Comparison of ENCODE assay signal across 8 mouse cellular contexts in the genomic region with DNA sequence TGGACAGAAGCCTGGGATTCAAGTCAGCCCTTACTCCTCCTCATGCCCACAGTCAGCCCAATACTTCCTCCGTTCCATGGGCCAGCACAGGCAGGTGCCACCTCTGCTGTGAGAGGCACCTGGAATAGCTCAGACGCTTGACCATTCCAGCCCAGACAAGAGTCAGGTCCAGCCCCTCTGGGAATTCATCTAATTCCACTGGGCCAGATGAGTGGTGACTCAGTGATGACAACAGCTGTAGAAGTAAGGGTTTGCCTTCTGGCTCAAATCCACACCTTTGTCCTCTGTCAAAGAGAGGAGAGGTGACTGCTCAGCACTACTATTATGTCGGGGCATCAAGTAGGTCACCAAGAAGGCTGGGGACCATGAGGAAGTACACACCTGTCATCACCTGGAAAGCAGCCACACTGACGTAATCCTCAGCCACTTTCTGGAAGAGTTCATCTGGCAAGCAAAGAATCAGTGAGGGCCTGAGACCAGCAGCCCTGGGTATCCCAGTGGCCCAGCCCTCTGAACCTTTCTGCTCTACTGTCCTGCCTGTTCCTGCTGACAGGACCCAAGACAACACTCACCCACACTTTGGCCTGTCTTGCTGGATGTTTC. TPM values are rescaled to one million over a fixed set of nuclear protein-coding genes. Genes with fewer than 3 reads are reported as not detected.
A peak's percentile ranks its signal among the peaks of the same experiment; 100 is the strongest.
DNase-seq lines count a peak whose midpoint lies in the region; ATAC-seq and TF ChIP-seq lines count a peak whose summit lies in the region.

A gene (plus strand): TSS at position 570 of the 603 bp plus-strand sequence.

- intact Hi-C loops in left cerebral cortex, postnatal 4 days (cut with DNase I) = no loop called here

- H3K4me1 ChIP-seq in cerebellum, adult 2 months (ENCODE audit: control insufficient read depth, insufficient read depth, low read length) = peaks cover 12% of the 10 kb centered on the region; the same call in 1 of the 2 replicates
- peaks cover 0 to 15% of the 10 kb centered on the region in 2 experiments; a peak in 2 of 4 replicates for H3K4me1 ChIP-seq in MEL (ENCODE audit: control insufficient read depth in 1 of 2, insufficient read depth in 2 of 2, low read length in 2 of 2)
- peaks cover 24% of the 10 kb centered on the region for H3K4me1 ChIP-seq in heart, embryonic 16.5 days (ENCODE audit: control insufficient read depth, insufficient read depth, low read length)

- H3K79me2 ChIP-seq in MEL (ENCODE audit: control insufficient read depth, insufficient read depth, low read length, poor library complexity) (peaks cover 32% of the 10 kb centered on the region), myocyte (ENCODE audit: control insufficient read depth, insufficient read depth) (peaks cover 44% of the 10 kb centered on the region)

- no peak for TF ChIP-seq POLR2A in cerebellum, adult 2 months (IDR thresholded peaks at IDR 0.05; ENCODE audit: borderline replicate concordance, insufficient read depth, low read length)
- TF ChIP-seq POLR2A in MEL (IDR thresholded peaks at IDR 0.05; ENCODE audit: control insufficient read depth in 1 of 2, insufficient read depth in 1 of 2, low read depth in 1 of 2, low read length in 2 of 2, poor library complexity in 1 of 2) (no peak), myocyte (IDR thresholded peaks at IDR 0.05; ENCODE audit: insufficient read length, low read depth) (no peak)

- H3K27me3 ChIP-seq in cerebellum, adult 2 months (ENCODE audit: control insufficient read depth, insufficient read depth, low read length) = no peaks in the 10 kb centered on the region
- H3K27me3 ChIP-seq in MEL (ENCODE audit: control insufficient read depth in 1 of 2, insufficient read depth in 2 of 2, low read length in 2 of 2) (no peaks in the 10 kb centered on the region), myocyte (ENCODE audit: control insufficient read depth, insufficient read depth, insufficient read length) (no peaks in the 10 kb centered on the region)
- no peaks in the 10 kb centered on the region for H3K27me3 ChIP-seq in heart, embryonic 16.5 days (ENCODE audit: control insufficient read depth, insufficient read depth, low read length)

- peak in 1 of 2 experiments; percentile 54 for DNase-seq in cerebellum, adult 2 months
- no peak for DNase-seq in MEL (ENCODE audit: low read depth, low spot score)
- DNase-seq in left cerebral cortex, postnatal 4 days = no peak
- DNase-seq in embryo, embryonic 10 days (ENCODE audit: low spot score) = no peak

- peak within 1 kb of the TSS; percentile 86 for H3ac ChIP-seq in myocyte (ENCODE audit: control insufficient read depth, insufficient read length)

- ATAC-seq in cerebellum, adult (ENCODE audit: insufficient number of reproducible peaks, low FRiP score, low TSS enrichment) = no peak
- no peak for ATAC-seq in erythroblast, adult 5-6 weeks (replicated peaks; ENCODE audit: low FRiP score, poor library complexity, severe bottlenecking)
- no peak for ATAC-seq in heart, embryonic 16.5 days (replicated peaks; ENCODE audit: extremely low read depth, insufficient read depth, low FRiP score)

- TF ChIP-seq RAD21 in MEL (IDR thresholded peaks at IDR 0.05; ENCODE audit: low read depth, low read length) = no peak

- TF ChIP-seq EP300 in MEL (IDR thresholded peaks at IDR 0.05; ENCODE audit: low read depth in 1 of 2, low read length in 2 of 2) = no peak

- peak within 1 kb of the TSS; percentile 70; the same call in 1 of the 2 replicates for H3K27ac ChIP-seq in cerebellum, adult 2 months (ENCODE audit: insufficient read depth, low read length)
- peak within 1 kb of the TSS; percentile 29 for H3K27ac ChIP-seq in MEL (ENCODE audit: control insufficient read depth, low read depth, low read length)
- H3K27ac ChIP-seq in heart, embryonic 16.5 days (ENCODE audit: low read length) = no peak within 1 kb of the TSS

- peak within 1 kb of the TSS; percentile 79 for H3K4me2 ChIP-seq in heart, embryonic 16.5 days (ENCODE audit: low read depth, low read length)
- H3K4me2 ChIP-seq in myocyte (ENCODE audit: low read depth) = peak within 1 kb of the TSS; percentile 91

- H3K9me3 ChIP-seq in MEL (replicated peaks; ENCODE audit: insufficient read depth, low read length) = no peaks in the 10 kb centered on the region
- H3K9me3 ChIP-seq in heart, embryonic 16.5 days (replicated peaks; ENCODE audit: control insufficient read depth, low read length) = no peaks in the 10 kb centered on the region

- peak within 1 kb of the TSS; percentile 96 for H3K9ac ChIP-seq in MEL (ENCODE audit: control insufficient read depth, low read depth, low read length, poor library complexity, severe bottlenecking)
- peak within 1 kb of the TSS; percentile 88 for H3K9ac ChIP-seq in heart, embryonic 16.5 days (ENCODE audit: low read length)

- peak within 1 kb of the TSS; percentile 68 for H3K4me3 ChIP-seq in cerebellum, adult 2 months (replicated peaks; ENCODE audit: insufficient read depth, low read depth, low read length)
- peak within 1 kb of the TSS; percentile 86 to 95 for H3K4me3 ChIP-seq in MEL (ENCODE audit: control insufficient read depth in 1 of 2, insufficient read depth in 1 of 2, low read depth in 2 of 2, low read length in 2 of 2)
- peak within 1 kb of the TSS; percentile 76 for H3K4me3 ChIP-seq in heart, embryonic 16.5 days (ENCODE audit: low read length)
- peak within 1 kb of the TSS; percentile 91 for H3K4me3 ChIP-seq in myocyte

- H3K36me3 ChIP-seq in MEL (ENCODE audit: control insufficient read depth in 1 of 2, insufficient read depth in 2 of 2, low read length in 2 of 2) (peaks cover 4 to 11% of the 10 kb centered on the region in 2 experiments; a peak in 3 of 4 replicates), myocyte (ENCODE audit: control insufficient read depth, insufficient read depth) (peaks cover 21% of the 10 kb centered on the region)
- H3K36me3 ChIP-seq in heart, embryonic 16.5 days (ENCODE audit: control insufficient read depth, insufficient read depth) = peaks cover 27% of the 10 kb centered on the region

- 20% methylated on average over 4 of the region's 4 CpGs for WGBS in cerebellum, adult 2 months
- WGBS in heart, embryonic 16.5 days = 52% methylated on average over 4 of the region's 4 CpGs

- TF ChIP-seq CTCF in cerebellum, adult 2 months (IDR thresholded peaks at IDR 0.05; ENCODE audit: borderline replicate concordance, insufficient read depth, low read depth, low read length) = no peak
- no peak for TF ChIP-seq CTCF in MEL (IDR thresholded peaks at IDR 0.05 in 2 of 3, conservative IDR thresholded peaks at IDR 0.05 in 1 of 3; ENCODE audit: control insufficient read depth in 1 of 3, insufficient read depth in 1 of 3, low read depth in 2 of 3, low read length in 3 of 3, poor library complexity in 1 of 3, severe bottlenecking in 1 of 3)

TF ChIP-seq in MEL, 35 proteins besides CTCF, POLR2A, EP300 and RAD21:
- TF ChIP-seq UBTF (IDR thresholded peaks at IDR 0.05; ENCODE audit: borderline replicate concordance, insufficient read depth, low read depth, low read length) = no peak
- no peak for TF ChIP-seq TCF12 (IDR thresholded peaks at IDR 0.05; ENCODE audit: low read depth, low read length)
- no peak for TF ChIP-seq ZC3H11A (IDR thresholded peaks at IDR 0.05; ENCODE audit: low read depth, low read length)
- no peak for TF ChIP-seq GABPA (IDR thresholded peaks at IDR 0.05; ENCODE audit: low read depth, low read length)
- no peak for TF ChIP-seq CHD2 (IDR thresholded peaks at IDR 0.05; ENCODE audit: low read length)
- no peak for TF ChIP-seq TAL1 (IDR thresholded peaks at IDR 0.05; ENCODE audit: low read length)
- TF ChIP-seq BHLHE40 (IDR thresholded peaks at IDR 0.05; ENCODE audit: borderline replicate concordance, low read depth, low read length) = no peak
- no peak for TF ChIP-seq MEF2A (IDR thresholded peaks at IDR 0.05; ENCODE audit: extremely low read depth, insufficient replicate concordance, low read depth, low read length, poor library complexity, severe bottlenecking)
- no peak for TF ChIP-seq ZKSCAN1 (IDR thresholded peaks at IDR 0.05; ENCODE audit: low read depth, low read length)
- TF ChIP-seq NRF1 (IDR thresholded peaks at IDR 0.05; ENCODE audit: insufficient read depth, low read depth, low read length, poor library complexity, severe bottlenecking) = no peak
- no peak for TF ChIP-seq RCOR1 (IDR thresholded peaks at IDR 0.05; ENCODE audit: low read depth, low read length)

TF ChIP-seq in myocyte, 11 proteins besides CTCF, POLR2A, EP300 and RAD21:
- no peak for TF ChIP-seq REST (IDR thresholded peaks at IDR 0.05; ENCODE audit: insufficient read depth, insufficient read length)
- peak in 1 of 3 experiments; percentile 15 for TF ChIP-seq MYOD1 (IDR thresholded peaks at IDR 0.05; ENCODE audit: control insufficient read depth in 1 of 3, insufficient read length in 2 of 3, low read depth in 2 of 3)
- TF ChIP-seq POLR2AphosphoS2 (IDR thresholded peaks at IDR 0.05; ENCODE audit: insufficient read length, low read depth) = peak; percentile 29

RNA-seq across cellular contexts. Expression of the gene that starts here (rescaled TPM):
- polyA plus RNA-seq in cerebellum, adult 2 months (2012; rRNA removed) = 186 and 191 TPM in 2 replicates
- 203 and 263 TPM in 2 replicates for total RNA-seq in MEL (2012; rRNA removed)
- polyA plus RNA-seq in MEL (2012; ENCODE audit: insufficient read depth in 1 of 2, insufficient read length in 2 of 2, low read depth in 1 of 2, low replicate concordance in 2 of 2, missing spikeins in 1 of 2) (100 to 1,000 TPM in 1 of 2 experiments, not detected in 1; 630 TPM), myocyte (2012; fragmentation: generic; extraction: Trizol) (365 TPM)
- total RNA-seq in erythroblast, adult 5-6 weeks (2015; ENCODE audit: low replicate concordance) = 130 and 134 TPM in 2 replicates
- 36.8 and 38.1 TPM in 2 replicates for total RNA-seq in erythroblast, adult 5-6 weeks (2017; ENCODE audit: low replicate concordance)
- 339 and 346 TPM in 2 replicates for polyA plus RNA-seq in heart, embryonic 16.5 days (2015; fragmentation: Nextera tagmentation; extraction: Ambion mirVana)
- 100 to 1,000 TPM; 182 to 192 TPM for total RNA-seq in left cerebral cortex, postnatal 4 days (2021)
